Mouse (Mus musculus) testis, adult 2 months (tissue): ENCODE measurements around the gene Grk3.

Experiments used
- CTCF ChIP-seq: fragments of 200-500 bp; IDR thresholded peaks from 2 replicates; pipeline ENCODE4 v1.5.1; 2012; ENCODE audit warnings: low read depth, mild to moderate bottlenecking, inconsistent platforms, low read length, moderate library complexity; ENCODE audit not compliant: control insufficient read depth, insufficient read depth, insufficient replicate concordance
- POLR2A ChIP-seq: fragments of 200-500 bp; IDR thresholded peaks from 2 replicates; pipeline ENCODE4 v1.6.1; 2012; ENCODE audit warnings: low read depth, mild to moderate bottlenecking, inconsistent platforms, low read length, moderate library complexity; ENCODE audit not compliant: control insufficient read depth

- no peak for TF ChIP-seq POLR2A
- no peak for TF ChIP-seq CTCF
These were observed 69.7 kb downstream of the Grk3 start for GRCm38 (mm10) chr5:112945925-112946324.
